Mouse (Mus musculus) monocyte, adult 5-6 weeks (primary cell): Measurements from ENCODE around the gene Pitpnc1. TPM values are rescaled to one million over a fixed set of nuclear protein-coding genes. Genes with fewer than 3 reads are reported as not detected.
"Not testable (repeated sequence)": the region's sequence is repeated elsewhere in the genome, so short reads cannot be mapped to it uniquely, and the experiment has no call there.

ENCODE experiments used
- ATAC-seq: fragments of 153-309, 156-312 bp; replicated peaks from 2 replicates; pipeline ENCODE4 v1.8.0; 2017; ENCODE audit warnings: mild to moderate bottlenecking; ENCODE audit not compliant: low TSS enrichment, insufficient number of reproducible peaks, severe bottlenecking, poor library complexity, low FRiP score
- total RNA-seq: library from RNA; stranded (forward); fragments of 200-1000, 200-491, 200-594 nt; gene quantifications from 3 replicates; pipeline ENCODE4 v1.2.3, GENCODE M21; 2017

Gene Pitpnc1
- 18.5 to 57.1 TPM (median 24.2 TPM) in 3 replicates for total RNA-seq

- ATAC-seq: peak; percentile 62
Measured at GRCm38 (mm10) chr11:107470521-107471041, at the start of gene Pitpnc1. TSS of gene Pitpnc1 (minus strand) at chr11:107470699.

- ATAC-seq: no peak
Measured at GRCm38 (mm10) chr11:107518645-107519429, 48.3 kb upstream of the Pitpnc1 start.

GRCm38 (mm10) chr11:107516387-107516786 lies 45.9 kb upstream of the Pitpnc1 start:
- no peak for ATAC-seq

- ATAC-seq: no peak
Measured at GRCm38 (mm10) chr11:107513047-107513446, 42.5 kb upstream of the Pitpnc1 start.

- ATAC-seq: 0 out of 2 replicates have a peak, but pooled peaks have one; percentile 66
Measured at GRCm38 (mm10) chr11:107511954-107512353, 41.5 kb upstream of the Pitpnc1 start.

GRCm38 (mm10) chr11:107510362-107511269 lies 40.1 kb upstream of the Pitpnc1 start:
- ATAC-seq: peak; percentile 42; the same call in 1 of the 2 replicates

- ATAC-seq: no peak
Measured at GRCm38 (mm10) chr11:107509631-107510338, 39.3 kb upstream of the Pitpnc1 start.

- ATAC-seq: no peak; the same call in 1 of the 2 replicates
Measured at GRCm38 (mm10) chr11:107506260-107506659, 35.8 kb upstream of the Pitpnc1 start.

GRCm38 (mm10) chr11:107504364-107504763 lies 33.9 kb upstream of the Pitpnc1 start:
- ATAC-seq: not testable (repeated sequence)

- ATAC-seq: no peak
Measured at GRCm38 (mm10) chr11:107502801-107503200, 32.3 kb upstream of the Pitpnc1 start.

GRCm38 (mm10) chr11:107484341-107484740 lies 13.8 kb upstream of the Pitpnc1 start:
- no peak for ATAC-seq

GRCm38 (mm10) chr11:107479862-107480203 lies 9.3 kb upstream of the Pitpnc1 start:
- no peak for ATAC-seq

- ATAC-seq: peak; percentile 99
Measured at GRCm38 (mm10) chr11:107479053-107479861, 8.8 kb upstream of the Pitpnc1 start, which contains the start of gene Psmd12. TSS of gene Psmd12 (plus strand) at chr11:107479484.

- peak; percentile 79 for ATAC-seq
Measured at GRCm38 (mm10) chr11:107473137-107473820, 2.8 kb upstream of the Pitpnc1 start.

- no peak for ATAC-seq
Measured at GRCm38 (mm10) chr11:107472304-107472703, 1.8 kb upstream of the Pitpnc1 start.

GRCm38 (mm10) chr11:107471071-107471720 lies 697 bp upstream of the Pitpnc1 start:
- ATAC-seq: no peak
